Mouse (Mus musculus) intestine, postnatal 0 days (tissue): ENCODE data around the gene Sipa1l1. TPM values are rescaled to one million over a fixed set of nuclear protein-coding genes. Genes with fewer than 3 reads are reported as not detected.
A peak's percentile ranks its signal among the peaks of the same experiment; 100 is the strongest.

Source experiments
- ATAC-seq: fragments of 200-750 bp; cut with Nextera tagmentation; 2 replicates; pipeline ENCODE4 v1.8.0; 2017; ENCODE audit warnings: mild to moderate bottlenecking, moderate TSS enrichment, moderate library complexity
- H3K27ac ChIP-seq: fragments of 300-500 bp; sonication (generic); 2 replicates; pipeline ENCODE4 v1.5.1; 2014; ENCODE audit warnings: mild to moderate bottlenecking, low read depth, low read length, moderate library complexity
- H3K27me3 ChIP-seq: fragments of 300-500 bp; sonication (generic); replicated peaks from 2 replicates; pipeline ENCODE4 v1.6.1; 2014; ENCODE audit warnings: low read length, mixed read lengths; ENCODE audit not compliant: control insufficient read depth, insufficient read depth
- H3K36me3 ChIP-seq: fragments of 300-500 bp; sonication (generic); 2 replicates; pipeline ENCODE4 v1.6.1; 2014; ENCODE audit warnings: mild to moderate bottlenecking, moderate library complexity; ENCODE audit not compliant: control insufficient read depth, insufficient read depth
- H3K4me1 ChIP-seq: fragments of 300-500 bp; sonication (generic); replicated peaks from 2 replicates; pipeline ENCODE4 v1.6.1; 2014; ENCODE audit warnings: antibody characterized with exemption, low read length, mixed read lengths; ENCODE audit not compliant: control insufficient read depth, insufficient read depth
- H3K4me2 ChIP-seq: fragments of 300-500 bp; sonication (generic); replicated peaks from 2 replicates; pipeline ENCODE4 v1.6.1; 2014; ENCODE audit warnings: low read depth, mild to moderate bottlenecking, moderate library complexity
- H3K4me3 ChIP-seq: fragments of 300-500 bp; sonication (generic); 2 replicates; pipeline ENCODE4 v1.5.1; 2014; ENCODE audit warnings: low read depth, low read length
- H3K9ac ChIP-seq: fragments of 300-500 bp; sonication (generic); 2 replicates; pipeline ENCODE4 v1.6.1; 2014; ENCODE audit warnings: mild to moderate bottlenecking, low read depth, low read length
- H3K9me3 ChIP-seq: fragments of 300-500 bp; sonication (generic); 2 replicates; pipeline ENCODE4 v1.6.1; 2016; ENCODE audit warnings: mixed run types; ENCODE audit not compliant: control insufficient read depth
- CTCF ChIP-seq: sonication (generic); IDR thresholded peaks from 2 replicates; pipeline ENCODE4 v1.5.1; 2016; ENCODE audit warnings: low read depth, mild to moderate bottlenecking, control low read depth, antibody characterized with exemption, moderate library complexity
- WGBS: fragments of 180-500 bp; shearing (Covaris S2); extraction: QIAGEN DNeasy Blood & Tissue Kit; methylation state at CpG from one replicate; pipeline ENCODE4 v1.1.7; 2014; 5-methylcytosine and 5-hydroxymethylcytosine counted together
- polyA plus RNA-seq: library from polyadenylated mRNA; unstranded; fragments of >200 nt; fragmentation: Nextera tagmentation; extraction: Ambion mirVana; gene quantifications from 2 replicates; pipeline ENCODE4 v1.2.1, GENCODE M21; 2015

Gene Sipa1l1
- polyA plus RNA-seq, 1 experiment from 2014 or later: 10.2 TPM

DNA sequence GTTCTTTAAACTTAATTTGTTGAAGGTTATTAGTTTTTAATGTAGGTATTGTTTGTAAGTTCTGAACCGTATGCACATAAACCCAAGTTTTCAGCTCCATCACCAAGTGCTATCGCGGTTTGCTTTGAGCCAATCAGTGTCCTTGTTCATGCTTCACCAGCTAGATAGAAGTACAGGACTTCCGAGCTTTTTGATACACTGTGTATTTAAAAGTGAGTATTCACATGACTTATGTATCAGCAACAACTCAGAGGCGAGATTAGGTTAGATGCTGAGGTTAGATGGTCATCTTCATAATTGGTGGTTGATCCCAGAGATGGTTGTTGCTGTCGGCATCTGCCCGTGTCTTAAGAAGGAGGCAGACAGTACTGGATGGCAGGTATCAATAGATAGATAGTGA lies 55.7 kb downstream of the Sipa1l1 start:
- 95% methylated on average over 7 of the region's 7 CpGs for WGBS
- TF ChIP-seq CTCF: no peak
- no peak overlapping the region for H3K27ac ChIP-seq
- no peak overlapping the region for H3K4me2 ChIP-seq
- no peaks in the 10 kb centered on the region for H3K36me3 ChIP-seq
- no peak overlapping the region for H3K4me3 ChIP-seq
- H3K9me3 ChIP-seq: no peaks in the 10 kb centered on the region
- no peak for ATAC-seq
- H3K27me3 ChIP-seq: no peaks in the 10 kb centered on the region
- H3K9ac ChIP-seq: no peak overlapping the region
- H3K4me1 ChIP-seq: no peaks in the 10 kb centered on the region

DNA sequence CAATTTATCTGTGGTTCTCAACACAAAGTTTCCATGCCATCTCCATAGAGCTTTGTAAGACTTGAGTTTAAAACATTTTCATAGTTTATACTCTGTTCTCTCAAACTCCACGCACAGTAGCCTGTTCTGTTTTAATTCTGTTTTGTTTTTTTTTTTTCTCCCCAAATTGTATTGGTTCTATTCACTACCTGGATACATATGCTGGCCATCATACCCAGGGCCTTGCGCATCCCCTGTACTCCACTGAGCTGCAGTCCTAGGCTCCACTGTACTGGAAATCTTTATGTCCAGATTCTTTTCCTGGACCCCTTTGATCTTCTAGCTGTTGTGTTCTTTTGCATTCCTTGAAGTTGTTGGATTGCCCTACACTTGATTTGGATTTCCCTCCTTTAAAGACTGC lies 56.2 kb downstream of the Sipa1l1 start:
- no peak for TF ChIP-seq CTCF
- H3K4me3 ChIP-seq: no peak overlapping the region
- no peaks in the 10 kb centered on the region for H3K27me3 ChIP-seq
- no peak overlapping the region for H3K4me2 ChIP-seq
- 97% methylated on average over 2 of the region's 2 CpGs for WGBS
- ATAC-seq: no peak
- H3K36me3 ChIP-seq: no peaks in the 10 kb centered on the region
- H3K9me3 ChIP-seq: no peaks in the 10 kb centered on the region
- H3K27ac ChIP-seq: no peak overlapping the region
- no peaks in the 10 kb centered on the region for H3K4me1 ChIP-seq
- H3K9ac ChIP-seq: no peak overlapping the region

DNA sequence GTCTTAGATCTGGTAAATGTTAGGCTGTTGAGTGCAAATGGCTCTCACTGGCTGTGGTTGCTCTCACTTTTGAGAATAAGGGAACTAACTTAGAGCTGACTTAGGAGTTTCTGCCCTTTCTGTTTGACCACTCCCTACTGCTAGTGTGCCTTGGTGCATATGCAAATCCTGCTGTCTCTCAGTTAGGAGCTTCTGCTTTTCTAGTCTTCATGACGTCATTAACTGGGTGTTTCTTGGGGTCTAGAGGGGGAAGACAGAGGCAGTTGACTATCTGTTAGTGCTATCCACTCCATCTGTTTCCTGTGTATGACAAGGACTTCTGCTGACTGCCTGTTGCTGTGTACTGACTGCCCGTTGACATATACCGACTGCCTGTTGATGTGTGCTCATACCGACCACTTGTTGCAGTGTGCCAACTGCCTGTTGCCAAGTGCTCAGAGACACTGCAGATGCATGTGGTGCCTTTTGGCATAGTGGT lies 56.7 kb downstream of the Sipa1l1 start:
- no peaks in the 10 kb centered on the region for H3K4me1 ChIP-seq
- H3K4me2 ChIP-seq: no peak overlapping the region
- H3K27me3 ChIP-seq: no peaks in the 10 kb centered on the region
- no peak overlapping the region for H3K27ac ChIP-seq
- no peak overlapping the region for H3K4me3 ChIP-seq
- WGBS: 49% methylated on average over 4 of the region's 4 CpGs
- peak; percentile 28; the same call in 1 of the 2 replicates for ATAC-seq
- no peaks in the 10 kb centered on the region for H3K9me3 ChIP-seq
- TF ChIP-seq CTCF: no peak
- no peak overlapping the region for H3K9ac ChIP-seq
- no peaks in the 10 kb centered on the region for H3K36me3 ChIP-seq

DNA sequence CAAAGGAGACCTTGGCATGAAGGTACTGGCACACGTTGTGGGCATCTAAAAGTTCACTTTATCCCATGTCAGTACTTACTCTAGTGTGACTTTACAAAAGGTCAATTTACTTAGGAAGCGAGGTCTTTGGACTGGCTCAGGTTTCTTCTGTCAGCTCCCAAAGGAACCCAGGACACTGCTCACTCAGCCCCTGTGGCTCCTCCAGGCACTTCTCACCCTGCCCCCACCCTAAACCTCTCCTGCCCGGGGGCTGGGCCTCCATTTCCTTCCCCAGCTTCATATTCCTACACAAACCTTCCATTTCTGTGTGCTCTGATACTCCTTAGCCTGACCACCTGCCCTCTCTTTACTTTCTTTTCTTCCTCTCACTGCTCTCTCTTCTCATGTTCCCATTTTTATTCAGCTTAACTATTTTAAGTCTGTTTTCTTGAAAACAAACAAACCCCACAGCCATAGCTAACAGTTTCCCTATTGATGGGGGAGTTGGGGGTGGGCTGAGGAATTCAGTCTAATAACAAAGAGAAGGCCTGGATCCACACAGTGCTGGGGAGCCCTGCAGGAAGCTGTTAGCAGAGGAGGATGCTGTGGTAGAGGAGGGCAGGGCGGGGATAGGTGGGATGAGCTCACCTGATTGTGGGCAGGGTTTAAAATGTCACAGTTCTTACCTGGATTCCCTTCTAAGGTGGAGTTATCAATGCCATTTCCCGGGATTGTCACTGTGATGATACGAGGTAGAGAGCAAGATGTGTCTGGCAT lies 57.4 kb downstream of the Sipa1l1 start:
- H3K27me3 ChIP-seq: no peaks in the 10 kb centered on the region
- 62% methylated on average over 6 of the region's 6 CpGs for WGBS
- no peak overlapping the region for H3K27ac ChIP-seq
- no peak for ATAC-seq
- H3K9ac ChIP-seq: no peak overlapping the region
- H3K4me3 ChIP-seq: no peak overlapping the region
- no peak overlapping the region for H3K4me2 ChIP-seq
- H3K9me3 ChIP-seq: no peaks in the 10 kb centered on the region
- no peak for TF ChIP-seq CTCF
- no peaks in the 10 kb centered on the region for H3K36me3 ChIP-seq
- H3K4me1 ChIP-seq: no peaks in the 10 kb centered on the region

DNA sequence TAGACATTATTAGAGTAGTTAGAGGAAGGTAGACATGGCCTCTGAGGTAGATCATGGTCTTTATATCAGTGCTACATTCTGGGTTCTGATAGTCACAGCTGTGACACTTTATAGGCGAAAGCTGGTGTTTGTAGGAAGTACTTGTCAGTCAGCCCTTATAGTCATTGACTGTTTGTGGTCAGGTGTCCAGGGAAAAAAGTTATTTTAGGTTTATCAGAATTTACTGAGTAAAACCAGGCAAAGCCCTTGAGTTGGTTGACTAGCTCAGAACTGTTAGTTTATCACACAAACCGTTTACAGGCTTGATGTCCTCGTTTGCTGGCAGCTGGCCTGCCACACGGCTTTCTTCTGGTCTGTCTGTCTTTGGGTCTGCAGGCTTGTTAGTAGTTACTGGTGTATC lies 61.0 kb downstream of the Sipa1l1 start:
- H3K27ac ChIP-seq: no peak overlapping the region

DNA sequence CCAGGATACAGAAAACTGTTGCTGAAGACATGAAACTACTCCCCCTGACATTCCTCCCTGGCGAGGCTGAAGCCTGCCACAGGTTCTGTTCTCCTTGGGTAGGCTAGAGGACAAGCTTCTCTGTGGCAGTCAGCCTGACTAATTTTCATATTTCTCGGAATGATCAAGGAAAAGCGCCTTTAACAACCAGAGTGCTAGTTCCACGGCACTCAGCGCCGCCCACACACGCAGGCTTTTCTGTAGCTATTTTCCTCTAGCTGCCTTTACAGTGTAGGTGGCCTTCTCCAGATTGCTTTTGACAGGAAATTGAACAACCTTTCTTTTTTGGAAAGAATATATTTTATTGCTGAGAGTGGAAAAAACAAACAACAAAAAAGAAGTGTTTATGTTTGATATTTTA lies 62.1 kb downstream of the Sipa1l1 start:
- TF ChIP-seq CTCF: no peak
- Histone ChIP-seq H3K27ac (no peak overlapping the region), H3K4me1 (no peaks in the 10 kb centered on the region; the same call in 1 of the 2 replicates), H3K4me3 (no peak overlapping the region), H3K4me2 (no peak overlapping the region), H3K27me3 (no peaks in the 10 kb centered on the region), H3K9me3 (no peaks in the 10 kb centered on the region), H3K36me3 (no peaks in the 10 kb centered on the region), H3K9ac (no peak overlapping the region)
- 76% methylated on average over 7 of the region's 7 CpGs for WGBS
- no peak for ATAC-seq

More for the DNA sequence above, 61.0 kb downstream of the Sipa1l1 start:
- Histone ChIP-seq H3K9me3 (no peaks in the 10 kb centered on the region), H3K4me2 (no peak overlapping the region), H3K4me3 (no peak overlapping the region), H3K27me3 (no peaks in the 10 kb centered on the region), H3K4me1 (no peaks in the 10 kb centered on the region; the same call in 1 of the 2 replicates), H3K9ac (no peak overlapping the region), H3K36me3 (no peaks in the 10 kb centered on the region)
- no peak for ATAC-seq
- TF ChIP-seq CTCF: no peak
- 69% methylated on average over 4 of the region's 4 CpGs for WGBS
